Mouse (Mus musculus) adrenal gland, adult (tissue): ENCODE measurements around the gene Trpt1.

Experiments
- DNase-seq, 2 experiments: peaks; one replicate each; pipeline ENCODE4 v3.0.0; 2022 to 2023; ENCODE audit warnings: low spot score in 1 of 2; ENCODE audit not compliant: inconsistent age in 2 of 2

Trpt1 gene

GRCm38 (mm10) chr19:7039841-7040636 is 44.1 kb downstream of the Trpt1 start, which contains the start of gene Stip1:
Gene Stip1 (minus strand): TSS chr19:7039967.
- DNase-seq = peak; percentile 100

- no peak for DNase-seq
Measured at GRCm38 (mm10) chr19:7040637-7041130, 44.8 kb downstream of the Trpt1 start.

GRCm38 (mm10) chr19:7041171-7041570 is 45.2 kb downstream of the Trpt1 start:
- DNase-seq = no peak

GRCm38 (mm10) chr19:7044279-7044678 is 48.3 kb downstream of the Trpt1 start:
- DNase-seq = peak in 1 of 2 experiments; percentile 57

GRCm38 (mm10) chr19:7044706-7045105 is 48.8 kb downstream of the Trpt1 start:
- no peak for DNase-seq
